Mouse (Mus musculus): ENCODE measurements at regions not wholly inside any gene's neighbourhood (a gene's known extent, or its start where the extent isn't known, plus 50 kb on each side); places are given as distances from the start of the nearest gene placed in this dataset.
"Not testable (repeated sequence)": the region's sequence is repeated elsewhere in the genome, so short reads cannot be mapped to it uniquely, and the experiment has no call there.

DNA sequence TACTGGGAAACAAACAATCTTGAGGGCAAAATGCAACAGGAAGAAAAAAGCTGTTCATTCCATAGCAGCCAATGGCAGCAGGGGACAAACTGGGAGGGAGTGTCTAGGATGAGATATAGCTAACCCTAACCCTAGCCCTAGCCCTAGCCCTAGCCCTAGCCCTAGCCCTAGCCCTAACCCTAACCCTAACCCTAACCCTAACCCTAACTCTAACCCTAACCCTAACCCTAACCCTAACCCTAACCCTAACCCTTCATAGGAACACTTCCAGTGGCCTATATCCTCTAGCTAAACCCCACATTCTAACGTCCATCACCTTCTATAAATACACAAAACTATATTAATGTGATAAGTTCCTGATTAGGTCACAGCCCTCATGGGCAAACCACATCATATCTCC is 567.4 kb downstream of the Isl1 start:
- not testable (repeated sequence) for TF ChIP-seq CTCF (IDR thresholded peaks at IDR 0.05; ENCODE audit: low read depth, low read length); POLR2A (IDR thresholded peaks at IDR 0.05; ENCODE audit: extremely low read depth, insufficient read depth, low read length)

Measured in liver, adult 2 months (tissue).